Mouse (Mus musculus) heart, embryonic 16.5 days (tissue): Measurements from ENCODE around the gene Spag17. TPM values are rescaled to one million over a fixed set of nuclear protein-coding genes. Genes with fewer than 3 reads are reported as not detected.

Experiments used
- ATAC-seq: fragments of 200-750 bp; cut with Nextera tagmentation; replicated peaks from 2 replicates; pipeline ENCODE4 v1.8.0; 2017; ENCODE audit warnings: moderate number of reproducible peaks; ENCODE audit not compliant: insufficient read depth, low FRiP score; ENCODE audit errors: extremely low read depth
- H3K27ac ChIP-seq: fragments of 300-500 bp; sonication (generic); 2 replicates; pipeline ENCODE4 v1.5.1; 2014; ENCODE audit warnings: mild to moderate bottlenecking, low read length, control low read depth, moderate library complexity
- H3K27me3 ChIP-seq: fragments of 300-500 bp; sonication (generic); 2 replicates; pipeline ENCODE4 v1.6.1; 2014; ENCODE audit warnings: low read length, mixed read lengths; ENCODE audit not compliant: control insufficient read depth, insufficient read depth
- H3K36me3 ChIP-seq: fragments of 300-500 bp; sonication (generic); 2 replicates; pipeline ENCODE4 v1.6.1; 2014; ENCODE audit not compliant: control insufficient read depth, insufficient read depth
- H3K4me1 ChIP-seq: fragments of 300-500 bp; sonication (generic); 2 replicates; pipeline ENCODE4 v1.6.1; 2014; ENCODE audit warnings: low read length, mixed read lengths; ENCODE audit not compliant: control insufficient read depth, insufficient read depth
- H3K4me2 ChIP-seq: fragments of 300-500 bp; sonication (generic); 2 replicates; pipeline ENCODE4 v1.6.1; 2014; ENCODE audit warnings: low read depth, mild to moderate bottlenecking, control low read depth, low read length
- H3K4me3 ChIP-seq: fragments of 300-500 bp; sonication (generic); 2 replicates; pipeline ENCODE4 v1.5.1; 2014; ENCODE audit warnings: mild to moderate bottlenecking, control low read depth, low read length
- H3K9ac ChIP-seq: fragments of 300-500 bp; sonication (generic); 2 replicates; pipeline ENCODE4 v1.6.1; 2014; ENCODE audit warnings: low read length, control low read depth
- H3K9me3 ChIP-seq: fragments of 300-500 bp; sonication (generic); replicated peaks from 2 replicates; pipeline ENCODE4 v1.6.1; 2016; ENCODE audit warnings: low read length; ENCODE audit not compliant: control insufficient read depth
- WGBS: fragments of 180-500 bp; shearing (Covaris S2); extraction: QIAGEN DNeasy Blood & Tissue Kit; methylation state at CpG from one replicate; pipeline ENCODE4 v1.1.7; 2014; 5-methylcytosine and 5-hydroxymethylcytosine counted together
- polyA plus RNA-seq: library from polyadenylated mRNA; unstranded; fragments of >200 nt; fragmentation: Nextera tagmentation; extraction: Ambion mirVana; gene quantifications from 2 replicates; pipeline ENCODE4 v1.2.1, GENCODE M21; 2015

The Spag17 gene
- 0.21 and 0.79 TPM in 2 replicates for polyA plus RNA-seq

- Histone ChIP-seq H3K27me3 (no peaks in the 10 kb centered on the region), H3K4me1 (peaks cover 4% of the 10 kb centered on the region; the same call in 1 of the 2 replicates), H3K9ac (no peak within 1 kb of the TSS), H3K9me3 (no peaks in the 10 kb centered on the region), H3K27ac (no peak within 1 kb of the TSS), H3K4me3 (no peak within 1 kb of the TSS), H3K36me3 (no peaks in the 10 kb centered on the region), H3K4me2 (peak within 1 kb of the TSS; percentile 33; the same call in 1 of the 2 replicates)
- peak; percentile 70 for ATAC-seq
- 31% methylated on average over 16 of the region's 16 CpGs for WGBS
Measured at GRCm38 (mm10) chr3:99885187-99885811, at the start of gene Spag17. Gene Spag17, plus strand, starts transcription at chr3:99885406.

- Histone ChIP-seq H3K27ac (no peak overlapping the region), H3K4me3 (no peak overlapping the region), H3K9ac (no peak overlapping the region), H3K4me1 (no peaks in the 10 kb centered on the region), H3K36me3 (no peaks in the 10 kb centered on the region), H3K27me3 (no peaks in the 10 kb centered on the region), H3K4me2 (no peak overlapping the region), H3K9me3 (no peaks in the 10 kb centered on the region)
- ATAC-seq: no peak
- WGBS: 53% methylated on average over 2 of the region's 2 CpGs
Measured at GRCm38 (mm10) chr3:99842333-99842732, 42.9 kb upstream of the Spag17 start.

- no peak for ATAC-seq
- no peaks in the 10 kb centered on the region for H3K4me1 ChIP-seq
Measured at GRCm38 (mm10) chr3:99842808-99843207, 42.4 kb upstream of the Spag17 start.

DNA sequence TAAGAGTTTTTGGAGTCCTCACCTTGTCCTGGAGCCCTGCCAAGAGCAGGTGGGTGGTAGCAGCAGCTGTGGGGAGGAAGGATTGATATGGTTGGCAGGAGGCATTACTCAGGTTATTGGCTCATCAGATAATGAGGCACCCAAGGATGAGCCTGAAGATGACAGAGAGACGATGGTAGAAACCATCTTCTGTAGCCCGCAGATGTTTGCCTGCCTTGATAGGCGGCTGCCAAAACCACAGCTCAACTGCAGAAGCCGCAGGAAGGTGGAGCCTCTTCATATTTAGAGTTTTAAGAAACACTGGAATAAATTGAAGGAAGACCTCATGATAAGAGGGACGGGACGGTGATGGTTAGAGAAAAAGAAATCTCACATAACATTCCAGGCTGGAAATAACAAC, 42.0 kb upstream of the Spag17 start:
- no peaks in the 10 kb centered on the region for H3K27me3 ChIP-seq
- H3K4me2 ChIP-seq: no peak overlapping the region
- ATAC-seq: no peak
- H3K27ac ChIP-seq: no peak overlapping the region
- H3K9me3 ChIP-seq: no peaks in the 10 kb centered on the region
- no peaks in the 10 kb centered on the region for H3K4me1 ChIP-seq
- H3K36me3 ChIP-seq: no peaks in the 10 kb centered on the region
- no peak overlapping the region for H3K9ac ChIP-seq
- WGBS: 73% methylated on average over 6 of the region's 6 CpGs
- no peak overlapping the region for H3K4me3 ChIP-seq

More at GRCm38 (mm10) chr3:99842808-99843207, 42.4 kb upstream of the Spag17 start:
- Histone ChIP-seq H3K4me3 (no peak overlapping the region), H3K27me3 (no peaks in the 10 kb centered on the region), H3K9ac (no peak overlapping the region), H3K27ac (no peak overlapping the region), H3K9me3 (no peaks in the 10 kb centered on the region), H3K4me2 (no peak overlapping the region), H3K36me3 (no peaks in the 10 kb centered on the region)
- WGBS: 76% methylated on average over 3 of the region's 3 CpGs

DNA sequence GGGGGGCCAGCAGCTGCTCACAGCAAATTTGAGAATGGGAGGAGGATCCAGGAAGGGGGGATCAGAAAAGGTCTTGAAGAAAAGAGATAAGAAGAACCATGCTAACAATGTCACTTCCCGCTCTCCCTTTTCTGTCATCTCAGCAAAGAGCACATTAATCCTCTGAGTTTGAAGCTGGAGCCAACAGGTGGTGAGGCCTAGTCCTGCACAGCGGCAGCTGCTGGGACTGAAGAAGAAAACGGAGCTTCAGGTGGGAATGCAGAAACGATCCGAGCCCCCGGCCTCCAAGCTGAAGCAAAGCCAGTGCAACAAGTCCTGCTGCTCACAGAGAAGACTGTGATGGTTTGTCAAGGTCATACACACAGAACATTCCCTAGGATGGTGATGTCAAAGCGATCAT, 34.3 kb upstream of the Spag17 start:
- Histone ChIP-seq H3K27me3 (no peaks in the 10 kb centered on the region), H3K27ac (no peak overlapping the region), H3K4me1 (no peaks in the 10 kb centered on the region), H3K4me2 (no peak overlapping the region), H3K4me3 (no peak overlapping the region), H3K9ac (no peak overlapping the region), H3K36me3 (no peaks in the 10 kb centered on the region), H3K9me3 (no peaks in the 10 kb centered on the region)
- no peak for ATAC-seq
- WGBS: 77% methylated on average over 7 of the region's 7 CpGs

- H3K27me3 ChIP-seq: no peaks in the 10 kb centered on the region
- no peak overlapping the region for H3K4me3 ChIP-seq
- no peaks in the 10 kb centered on the region for H3K9me3 ChIP-seq
- 70% methylated on average over 3 of the region's 3 CpGs for WGBS
- no peak overlapping the region for H3K9ac ChIP-seq
- H3K4me2 ChIP-seq: no peak overlapping the region
- no peaks in the 10 kb centered on the region for H3K4me1 ChIP-seq
- H3K36me3 ChIP-seq: no peaks in the 10 kb centered on the region
- no peak for ATAC-seq
- no peak overlapping the region for H3K27ac ChIP-seq
Measured at GRCm38 (mm10) chr3:99854595-99854994, 30.6 kb upstream of the Spag17 start.

DNA sequence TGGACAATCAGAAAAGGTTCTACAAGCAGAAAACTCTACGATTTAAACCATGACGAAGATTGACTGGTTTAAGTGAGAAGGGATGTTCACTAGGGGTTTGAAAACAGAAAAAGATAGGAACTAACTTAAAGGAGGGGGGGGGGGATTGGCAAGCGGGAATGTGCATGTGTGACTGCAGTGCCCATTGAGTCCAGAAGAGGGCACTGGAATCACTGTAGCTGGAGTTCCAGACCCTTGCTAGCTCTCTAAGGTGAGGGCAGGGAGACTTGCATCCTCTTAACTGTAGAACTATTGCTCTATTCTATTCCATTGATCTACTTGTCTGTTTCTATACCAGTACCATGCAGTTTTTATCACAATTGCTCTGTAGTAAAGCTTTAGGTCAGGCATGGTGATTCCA, 26.3 kb upstream of the Spag17 start:
- Histone ChIP-seq H3K9ac (no peak overlapping the region), H3K9me3 (no peaks in the 10 kb centered on the region), H3K27me3 (no peaks in the 10 kb centered on the region), H3K4me1 (no peaks in the 10 kb centered on the region), H3K4me2 (no peak overlapping the region), H3K4me3 (no peak overlapping the region), H3K27ac (no peak overlapping the region), H3K36me3 (no peaks in the 10 kb centered on the region)
- no peak for ATAC-seq
- 69% methylated on average over 3 of the region's 3 CpGs for WGBS

- Histone ChIP-seq H3K9ac (no peak overlapping the region), H3K27ac (no peak overlapping the region), H3K4me1 (no peaks in the 10 kb centered on the region), H3K9me3 (no peaks in the 10 kb centered on the region), H3K27me3 (no peaks in the 10 kb centered on the region), H3K4me2 (no peak overlapping the region), H3K4me3 (no peak overlapping the region), H3K36me3 (no peaks in the 10 kb centered on the region)
- 65% methylated on average over 1 of the region's 1 CpGs for WGBS
- no peak for ATAC-seq
Measured at GRCm38 (mm10) chr3:99864706-99865105, 20.5 kb upstream of the Spag17 start.

DNA sequence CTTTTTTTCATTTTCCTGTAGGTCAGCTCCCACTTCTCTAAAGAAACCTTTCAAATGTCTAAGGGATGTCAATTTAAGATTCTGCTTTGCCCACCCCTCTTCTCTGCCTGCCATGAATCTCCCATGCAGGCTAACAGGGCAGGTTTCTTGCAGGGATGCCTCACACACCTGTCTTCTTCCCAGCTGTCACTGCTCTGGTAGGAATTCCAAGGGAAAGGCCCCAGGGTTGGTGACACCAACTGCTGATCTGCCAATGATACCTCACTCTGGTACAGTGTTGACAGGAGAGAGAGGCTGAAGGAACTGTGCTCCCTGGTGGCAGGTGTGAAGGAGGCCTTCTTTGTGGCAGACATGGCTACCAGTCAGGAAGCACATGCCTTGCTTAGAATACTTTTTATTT, 10.1 kb upstream of the Spag17 start:
- H3K4me1 ChIP-seq: no peaks in the 10 kb centered on the region
- H3K4me2 ChIP-seq: no peak overlapping the region
- H3K9ac ChIP-seq: no peak overlapping the region
- H3K36me3 ChIP-seq: no peaks in the 10 kb centered on the region
- ATAC-seq: no peak
- no peak overlapping the region for H3K27ac ChIP-seq
- H3K27me3 ChIP-seq: no peaks in the 10 kb centered on the region
- no peaks in the 10 kb centered on the region for H3K9me3 ChIP-seq
- no peak overlapping the region for H3K4me3 ChIP-seq
